Mouse (Mus musculus) ovary, postnatal 14 days (tissue): ENCODE data around the gene Osbpl9.

Experiments
- DNase-seq: peaks from one replicate; pipeline ENCODE4 v3.0.0; 2022; ENCODE audit warnings: low spot score

Gene Osbpl9

GRCm38 (mm10) chr4:109207524-109207923 is 5.5 kb upstream of the Osbpl9 start:
- no peak for DNase-seq

- no peak for DNase-seq
These were observed 2.3 kb upstream of the Osbpl9 start for GRCm38 (mm10) chr4:109204416-109204815.

- no peak for DNase-seq
These were observed 1.9 kb upstream of the Osbpl9 start for GRCm38 (mm10) chr4:109203931-109204330.

- DNase-seq = no peak
These were observed 3.0 kb downstream of the Osbpl9 start for GRCm38 (mm10) chr4:109199069-109199468.

- no peak for DNase-seq
These were observed 6.0 kb downstream of the Osbpl9 start for GRCm38 (mm10) chr4:109195900-109196629.

- no peak for DNase-seq
These were observed 8.2 kb downstream of the Osbpl9 start for GRCm38 (mm10) chr4:109193886-109194285.

GRCm38 (mm10) chr4:109191598-109191997 is 10.5 kb downstream of the Osbpl9 start:
- DNase-seq = no peak

GRCm38 (mm10) chr4:109185616-109186405 is 16.3 kb downstream of the Osbpl9 start:
- no peak for DNase-seq

- no peak for DNase-seq
These were observed 26.4 kb downstream of the Osbpl9 start for GRCm38 (mm10) chr4:109175677-109176076.

GRCm38 (mm10) chr4:109173775-109174440 is 28.2 kb downstream of the Osbpl9 start:
- DNase-seq = peak; percentile 13

GRCm38 (mm10) chr4:109173369-109173768 is 28.7 kb downstream of the Osbpl9 start:
- DNase-seq = no peak

GRCm38 (mm10) chr4:109165521-109166173 is 36.4 kb downstream of the Osbpl9 start:
- peak; percentile 85 for DNase-seq

- peak; percentile 27 for DNase-seq
These were observed 45.4 kb downstream of the Osbpl9 start for GRCm38 (mm10) chr4:109156481-109157261.

GRCm38 (mm10) chr4:109156073-109156472 is 46.0 kb downstream of the Osbpl9 start:
- DNase-seq = no peak

GRCm38 (mm10) chr4:109150214-109150613 is 51.9 kb downstream of the Osbpl9 start:
- no peak for DNase-seq

- no peak for DNase-seq
These were observed 52.7 kb downstream of the Osbpl9 start for GRCm38 (mm10) chr4:109149411-109149810.

- DNase-seq = peak; percentile 50
These were observed 54.6 kb downstream of the Osbpl9 start for GRCm38 (mm10) chr4:109147278-109148038.

GRCm38 (mm10) chr4:109143091-109143490 is 59.0 kb downstream of the Osbpl9 start:
- no peak for DNase-seq

GRCm38 (mm10) chr4:109138551-109138950 is 63.5 kb downstream of the Osbpl9 start:
- no peak for DNase-seq

GRCm38 (mm10) chr4:109136475-109137125 is 65.5 kb downstream of the Osbpl9 start:
- no peak for DNase-seq
